Mouse (Mus musculus): Measurements from ENCODE around the gene Leap2.

Gene Leap2

GRCm38 (mm10) chr11:53423036-53423435 is at the start of gene Leap2:
Gene Leap2 (minus strand): TSS chr11:53423170.
- no peak for DNase-seq (ENCODE audit: low read depth, low spot score)

- no peak for DNase-seq (ENCODE audit: low read depth, low spot score)
These were observed 49.7 kb upstream of the Leap2 start for GRCm38 (mm10) chr11:53472709-53473108.

- peak; percentile 89 for DNase-seq (ENCODE audit: low read depth, low spot score)
These were observed 47.2 kb upstream of the Leap2 start, which contains the start of gene Gm9837 for GRCm38 (mm10) chr11:53469968-53470695. Gene Gm9837 (minus strand): TSS chr11:53470479.

- no peak for DNase-seq (ENCODE audit: low read depth, low spot score)
These were observed 46.5 kb upstream of the Leap2 start for GRCm38 (mm10) chr11:53469294-53469967.

GRCm38 (mm10) chr11:53466231-53466971 is 43.4 kb upstream of the Leap2 start:
- peak; percentile 92 for DNase-seq (ENCODE audit: low read depth, low spot score)

GRCm38 (mm10) chr11:53463551-53464424 is 40.8 kb upstream of the Leap2 start:
- DNase-seq (ENCODE audit: low read depth, low spot score): peak; percentile 69

GRCm38 (mm10) chr11:53461727-53462126 is 38.8 kb upstream of the Leap2 start:
- no peak for DNase-seq (ENCODE audit: low read depth, low spot score)

- DNase-seq (ENCODE audit: low read depth, low spot score): no peak
These were observed 37.2 kb upstream of the Leap2 start for GRCm38 (mm10) chr11:53460192-53460591.

- DNase-seq (ENCODE audit: low read depth, low spot score): peak; percentile 60
These were observed 36.0 kb upstream of the Leap2 start for GRCm38 (mm10) chr11:53458996-53459395.

- DNase-seq (ENCODE audit: low read depth, low spot score): no peak
These were observed 34.5 kb upstream of the Leap2 start for GRCm38 (mm10) chr11:53457372-53457954.

GRCm38 (mm10) chr11:53456474-53457371 is 33.8 kb upstream of the Leap2 start, which contains the start of the genes Gm10447 and Shroom1:
Gene Gm10447 (minus strand): TSS chr11:53457110.
Gene Shroom1 (plus strand): TSS chr11:53457205.
- peak; percentile 78 for DNase-seq (ENCODE audit: low read depth, low spot score)

GRCm38 (mm10) chr11:53453031-53453430 is 30.1 kb upstream of the Leap2 start:
- DNase-seq (ENCODE audit: low read depth, low spot score): no peak

- no peak for DNase-seq (ENCODE audit: low read depth, low spot score)
These were observed 29.4 kb upstream of the Leap2 start for GRCm38 (mm10) chr11:53452396-53452795.

- DNase-seq (ENCODE audit: low read depth, low spot score): no peak
These were observed 28.4 kb upstream of the Leap2 start for GRCm38 (mm10) chr11:53451361-53451760.

- DNase-seq (ENCODE audit: low read depth, low spot score): no peak
These were observed 27.2 kb upstream of the Leap2 start for GRCm38 (mm10) chr11:53450070-53450705.

- no peak for DNase-seq (ENCODE audit: low read depth, low spot score)
These were observed 25.6 kb upstream of the Leap2 start for GRCm38 (mm10) chr11:53448529-53448928.

- DNase-seq (ENCODE audit: low read depth, low spot score): no peak
These were observed 25.0 kb upstream of the Leap2 start for GRCm38 (mm10) chr11:53447996-53448395.

- no peak for DNase-seq (ENCODE audit: low read depth, low spot score)
These were observed 23.2 kb upstream of the Leap2 start for GRCm38 (mm10) chr11:53446183-53446582.

- DNase-seq (ENCODE audit: low read depth, low spot score): no peak
These were observed 22.6 kb upstream of the Leap2 start for GRCm38 (mm10) chr11:53445562-53445961.
